Mouse (Mus musculus) cerebellum, adult 2 months (tissue): ENCODE results near the gene Ret.

Experiments used
- CTCF ChIP-seq: fragments of 200-500 bp; IDR thresholded peaks from 2 replicates; pipeline ENCODE4 v1.5.1; 2011; ENCODE audit warnings: low read depth, mild to moderate bottlenecking, control low read depth, low read length, moderate library complexity, borderline replicate concordance; ENCODE audit not compliant: insufficient read depth
- POLR2A ChIP-seq: fragments of 200-500 bp; IDR thresholded peaks from 2 replicates; pipeline ENCODE4 v1.6.1; 2011; ENCODE audit warnings: low read length, control low read depth, borderline replicate concordance; ENCODE audit not compliant: insufficient read depth

GRCm38 (mm10) chr6:118195108-118195507, 2.4 kb downstream of the Ret start:
- peak; percentile 70 for TF ChIP-seq CTCF
- TF ChIP-seq POLR2A: no peak
